Mouse (Mus musculus): Measurements from ENCODE around the gene Asl.

DNA sequence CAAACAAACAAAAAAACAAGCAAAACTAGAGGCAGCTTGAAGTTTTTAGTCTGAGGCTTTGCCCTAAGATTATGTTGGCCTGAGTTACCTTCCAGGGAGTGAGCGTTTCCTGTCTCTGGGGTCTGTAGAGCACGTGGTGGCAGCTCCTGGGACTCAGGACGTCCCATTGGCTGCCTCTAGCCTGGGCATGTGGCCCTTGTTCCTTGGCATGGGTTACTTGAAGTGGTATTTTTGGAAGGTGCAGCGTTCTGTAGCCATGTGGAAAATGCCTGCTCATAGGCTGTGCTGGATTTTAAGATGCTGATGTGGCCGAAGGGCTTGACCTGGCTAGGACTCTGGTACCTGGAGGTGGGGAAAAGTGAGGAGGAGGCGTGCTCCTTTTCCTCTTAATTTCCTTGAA lies 47.3 kb upstream of the Asl start:
- TF ChIP-seq POLR2A (IDR thresholded peaks at IDR 0.05; ENCODE audit: control insufficient read depth in 1 of 2, insufficient read depth in 1 of 2, low read depth in 1 of 2, low read length in 2 of 2, poor library complexity in 1 of 2) (no peak), POLR2AphosphoS5 (IDR thresholded peaks at IDR 0.05; ENCODE audit: borderline replicate concordance, low read depth, low read length) (no peak), ZMIZ1 (IDR thresholded peaks at IDR 0.05; ENCODE audit: low read depth, low read length) (no peak), NRF1 (IDR thresholded peaks at IDR 0.05; ENCODE audit: insufficient read depth, low read depth, low read length, poor library complexity, severe bottlenecking) (no peak), MYC (IDR thresholded peaks at IDR 0.05; ENCODE audit: low read depth, low read length) (no peak), ZNF384 (IDR thresholded peaks at IDR 0.05; ENCODE audit: low read depth, low read length) (no peak)
